Mouse (Mus musculus) MEL (cell line): ENCODE data around the gene Map2k5. TPM values are rescaled to one million over a fixed set of nuclear protein-coding genes. Genes with fewer than 3 reads are reported as not detected.

Source experiments
- DNase-seq: peaks from one replicate; pipeline ENCODE4 v3.0.0; 2011; ENCODE audit warnings: low read depth, low spot score
- H3K27ac ChIP-seq: 2 replicates; pipeline ENCODE4 v1.5.1; 2012; ENCODE audit warnings: low read depth, mild to moderate bottlenecking, control low read depth, low read length, moderate library complexity; ENCODE audit not compliant: control insufficient read depth
- H3K27me3 ChIP-seq, 2 experiments: fragments of 150-350 bp in 1 of 2; sonication (generic) in 1 of 2; 2 replicates each; pipeline ENCODE4 v1.6.1; 2012; ENCODE audit warnings: low read length in 2 of 2, mild to moderate bottlenecking in 2 of 2, improper control_type of control experiment in 1 of 2, moderate library complexity in 1 of 2; ENCODE audit not compliant: insufficient read depth in 2 of 2, control insufficient read depth in 1 of 2
- H3K36me3 ChIP-seq, 2 experiments: 2 replicates each; pipeline ENCODE4 v1.6.1; 2012 to 2014; ENCODE audit warnings: low read length in 2 of 2, improper control_type of control experiment in 1 of 2, inconsistent platforms in 1 of 2, mild to moderate bottlenecking in 1 of 2; ENCODE audit not compliant: insufficient read depth in 2 of 2, control insufficient read depth in 1 of 2
- H3K4me1 ChIP-seq, 2 experiments: fragments of 150-350 bp in 1 of 2; sonication (generic) in 1 of 2; 2 replicates each; pipeline ENCODE4 v1.6.1; 2012; ENCODE audit warnings: low read length in 2 of 2, improper control_type of control experiment in 1 of 2, mild to moderate bottlenecking in 1 of 2; ENCODE audit not compliant: insufficient read depth in 2 of 2, control insufficient read depth in 1 of 2
- H3K4me3 ChIP-seq, 2 experiments: fragments of 150-350 bp in 1 of 2; sonication (generic) in 1 of 2; 2 replicates each; pipeline ENCODE4 v1.5.1; 2012; ENCODE audit warnings: low read depth in 2 of 2, low read length in 2 of 2, mild to moderate bottlenecking in 2 of 2, moderate library complexity in 2 of 2, control low read depth in 1 of 2, improper control_type of control experiment in 1 of 2; ENCODE audit not compliant: control insufficient read depth in 1 of 2, insufficient read depth in 1 of 2
- H3K79me2 ChIP-seq: 2 replicates; pipeline ENCODE4 v1.6.1; 2012; ENCODE audit warnings: mild to moderate bottlenecking, low read length, moderate library complexity; ENCODE audit not compliant: control insufficient read depth, poor library complexity, insufficient read depth
- H3K9ac ChIP-seq: 2 replicates; pipeline ENCODE4 v1.6.1; 2012; ENCODE audit warnings: low read depth, mild to moderate bottlenecking, control low read depth, low read length, moderate library complexity; ENCODE audit not compliant: control insufficient read depth, poor library complexity, severe bottlenecking
- H3K9me3 ChIP-seq: fragments of 150-350 bp; sonication (generic); replicated peaks from 2 replicates; pipeline ENCODE4 v1.6.1; 2012; ENCODE audit warnings: mild to moderate bottlenecking, low read length, improper control_type of control experiment, moderate library complexity; ENCODE audit not compliant: insufficient read depth
- BHLHE40 ChIP-seq: IDR thresholded peaks from 2 replicates; pipeline ENCODE4 v1.6.1; 2012; ENCODE audit warnings: low read depth, mild to moderate bottlenecking, inconsistent platforms, low read length, improper control_type of control experiment, borderline replicate concordance
- E2F4 ChIP-seq: IDR thresholded peaks from 2 replicates; pipeline ENCODE4 v1.6.1; 2011; ENCODE audit warnings: low read depth, low read length, improper control_type of control experiment, borderline replicate concordance
- ELF1 ChIP-seq: IDR thresholded peaks from 2 replicates; pipeline ENCODE4 v1.6.1; 2014; ENCODE audit warnings: low read depth, mild to moderate bottlenecking, inconsistent platforms, low read length, improper control_type of control experiment, moderate library complexity
- ETS1 ChIP-seq: IDR thresholded peaks from 2 replicates; pipeline ENCODE4 v1.6.1; 2012; ENCODE audit warnings: low read depth, mild to moderate bottlenecking, inconsistent platforms, low read length, improper control_type of control experiment, moderate library complexity
- GATA1 ChIP-seq: IDR thresholded peaks from 2 replicates; pipeline ENCODE4 v1.6.1; 2011; ENCODE audit warnings: low read depth, low read length, improper control_type of control experiment
- KAT2A ChIP-seq: conservative IDR thresholded peaks from 2 replicates; pipeline ENCODE4 v1.6.1; 2012; ENCODE audit warnings: low read depth, low read length, improper control_type of control experiment, inconsistent platforms
- MAX ChIP-seq: IDR thresholded peaks from 2 replicates; pipeline ENCODE4 v1.6.1; 2011; ENCODE audit warnings: low read length, improper control_type of control experiment
- MYB ChIP-seq: IDR thresholded peaks from 2 replicates; pipeline ENCODE4 v1.6.1; 2011; ENCODE audit warnings: mild to moderate bottlenecking, low read depth, low read length, improper control_type of control experiment
- NELFE ChIP-seq: IDR thresholded peaks from 2 replicates; pipeline ENCODE4 v1.6.1; 2011; ENCODE audit warnings: low read depth, low read length, improper control_type of control experiment
- POLR2AphosphoS2 ChIP-seq: IDR thresholded peaks from 2 replicates; pipeline ENCODE4 v1.6.1; 2011; ENCODE audit warnings: low read length, improper control_type of control experiment
- SIN3A ChIP-seq: IDR thresholded peaks from 2 replicates; pipeline ENCODE4 v1.6.1; 2012; ENCODE audit warnings: low read length, improper control_type of control experiment, inconsistent platforms
- SMC3 ChIP-seq: IDR thresholded peaks from 2 replicates; pipeline ENCODE4 v1.6.1; 2011; ENCODE audit warnings: low read depth, low read length, improper control_type of control experiment
- TAL1 ChIP-seq: IDR thresholded peaks from 2 replicates; pipeline ENCODE4 v1.6.1; 2012; ENCODE audit warnings: mild to moderate bottlenecking, inconsistent platforms, low read length, moderate library complexity, mixed read lengths
- TCF12 ChIP-seq: IDR thresholded peaks from 2 replicates; pipeline ENCODE4 v1.6.1; 2014; ENCODE audit warnings: low read depth, mild to moderate bottlenecking, inconsistent platforms, low read length, improper control_type of control experiment, moderate library complexity
- USF2 ChIP-seq, 2 experiments: IDR thresholded peaks; 2 replicates each; pipeline ENCODE4 v1.6.1; 2011 to 2012; ENCODE audit warnings: improper control_type of control experiment in 2 of 2, low read length in 2 of 2, borderline replicate concordance in 1 of 2, inconsistent platforms in 1 of 2, low read depth in 1 of 2, mild to moderate bottlenecking in 1 of 2; ENCODE audit not compliant: insufficient read depth in 1 of 2
- ZMIZ1 ChIP-seq: IDR thresholded peaks from 2 replicates; pipeline ENCODE4 v1.6.1; 2012; ENCODE audit warnings: low read depth, mild to moderate bottlenecking, inconsistent platforms, low read length, improper control_type of control experiment, moderate library complexity
- ZNF384 ChIP-seq: IDR thresholded peaks from 2 replicates; pipeline ENCODE4 v1.6.1; 2012; ENCODE audit warnings: low read depth, mild to moderate bottlenecking, inconsistent platforms, low read length, improper control_type of control experiment
- polyA plus RNA-seq, 2 experiments: library from polyadenylated mRNA; stranded (reverse) in 1 of 2; unstranded in 1 of 2; fragments of >175 nt in 1 of 2; fragments of >200 nt in 1 of 2; gene quantifications; 2 replicates each; pipeline versions ENCODE4 v1.2.1 to v1.2.4; 2012; ENCODE audit warnings: low replicate concordance in 2 of 2, low read depth in 1 of 2; ENCODE audit not compliant: insufficient read length in 2 of 2, insufficient read depth in 1 of 2, missing spikeins in 1 of 2
- total RNA-seq: library from RNA; depleted of rRNA; stranded (reverse); fragments of 300-350 nt; gene quantifications from 2 replicates; pipeline ENCODE4 v1.2.3, GENCODE M21; 2012

Map2k5 gene
- total and polyA plus RNA-seq, 3 experiments: 9.6 to 29.1 TPM; not detected in 1

- no peak for DNase-seq
- Histone ChIP-seq H3K27me3 (no peaks in the 10 kb centered on the region), H3K9ac (no peak overlapping the region), H3K79me2 (no peaks in the 10 kb centered on the region), H3K9me3 (no peaks in the 10 kb centered on the region), H3K4me3 (no peak overlapping the region), H3K36me3 (no peaks in the 10 kb centered on the region), H3K4me1 (no peaks in the 10 kb centered on the region), H3K27ac (no peak overlapping the region)
- TF ChIP-seq POLR2AphosphoS2 (no peak), MYB (no peak), TAL1 (no peak), TCF12 (no peak), SMC3 (no peak), SIN3A (no peak), ZMIZ1 (no peak), ZNF384 (no peak), GATA1 (no peak)
Observed at GRCm38 (mm10) chr9:63182306-63182960, 195.3 kb downstream of the Map2k5 start.

- Histone ChIP-seq H3K27ac (no peak overlapping the region), H3K9ac (no peak overlapping the region), H3K36me3 (no peaks in the 10 kb centered on the region), H3K4me3 (no peak overlapping the region), H3K79me2 (no peaks in the 10 kb centered on the region), H3K9me3 (no peaks in the 10 kb centered on the region), H3K4me1 (no peaks in the 10 kb centered on the region), H3K27me3 (no peaks in the 10 kb centered on the region)
- no peak for TF ChIP-seq MAX
- TF ChIP-seq NELFE: no peak
- TF ChIP-seq E2F4: no peak
- no peak for TF ChIP-seq USF2 (IDR thresholded peaks at IDR 0.05; ENCODE audit: borderline replicate concordance in 1 of 2, insufficient read depth in 1 of 2, low read depth in 1 of 2, low read length in 2 of 2)
- no peak for TF ChIP-seq SMC3
- no peak for TF ChIP-seq BHLHE40
- TF ChIP-seq KAT2A: no peak
- TF ChIP-seq ELF1: no peak
- no peak for TF ChIP-seq ETS1
- no peak for TF ChIP-seq ZNF384
- no peak for DNase-seq
Observed at GRCm38 (mm10) chr9:63181337-63182178, 196.1 kb downstream of the Map2k5 start.
